Mouse (Mus musculus) right cerebral cortex, postnatal 36 days (tissue): ENCODE measurements around the gene Zfp771.

Source experiments
- DNase-seq, 2 experiments: peaks; one replicate each; pipeline ENCODE4 v3.0.0; 2022; ENCODE audit warnings: low spot score in 2 of 2, mixed read lengths in 1 of 2

Gene Zfp771

GRCm38 (mm10) chr7:127243870-127244657 lies at the start of gene Zfp771:
Gene Zfp771 (plus strand): TSS chr7:127244274.
- DNase-seq, result peak; percentile 90 to 91

- DNase-seq, result no peak
Observed at GRCm38 (mm10) chr7:127194633-127195029, 49.4 kb upstream of the Zfp771 start.

- peak; percentile 95 to 98 for DNase-seq
Observed at GRCm38 (mm10) chr7:127195544-127196295, 48.4 kb upstream of the Zfp771 start, which contains the start of gene Cd2bp2. Gene Cd2bp2 (minus strand): TSS chr7:127196050.

- DNase-seq, result no peak
Observed at GRCm38 (mm10) chr7:127196484-127196883, 47.6 kb upstream of the Zfp771 start.

- DNase-seq, result no peak
Observed at GRCm38 (mm10) chr7:127206606-127207005, 37.5 kb upstream of the Zfp771 start.

- DNase-seq, result no peak
Observed at GRCm38 (mm10) chr7:127207374-127208294, 36.4 kb upstream of the Zfp771 start.

GRCm38 (mm10) chr7:127208295-127208552 lies 35.9 kb upstream of the Zfp771 start, which contains the start of gene Tbc1d10b:
Gene Tbc1d10b (minus strand): TSS chr7:127208468.
- DNase-seq, result no peak

GRCm38 (mm10) chr7:127208553-127209438 lies 35.3 kb upstream of the Zfp771 start, which contains the start of gene Mylpf:
Gene Mylpf (plus strand): TSS chr7:127208890.
- peak; percentile 91 to 97 for DNase-seq

- no peak for DNase-seq
Observed at GRCm38 (mm10) chr7:127209851-127210250, 34.2 kb upstream of the Zfp771 start.

- DNase-seq, result no peak
Observed at GRCm38 (mm10) chr7:127210266-127210665, 33.8 kb upstream of the Zfp771 start.

- no peak for DNase-seq
Observed at GRCm38 (mm10) chr7:127211014-127211745, 32.9 kb upstream of the Zfp771 start.

- no peak for DNase-seq
Observed at GRCm38 (mm10) chr7:127212432-127213250, 31.4 kb upstream of the Zfp771 start.

- DNase-seq, result no peak
Observed at GRCm38 (mm10) chr7:127213485-127213884, 30.6 kb upstream of the Zfp771 start.

- no peak for DNase-seq
Observed at GRCm38 (mm10) chr7:127213930-127214329, 30.1 kb upstream of the Zfp771 start.

- no peak for DNase-seq
Observed at GRCm38 (mm10) chr7:127214521-127214920, 29.6 kb upstream of the Zfp771 start.

- DNase-seq, result no peak
Observed at GRCm38 (mm10) chr7:127214981-127215871, 28.8 kb upstream of the Zfp771 start.

GRCm38 (mm10) chr7:127216307-127216706 lies 27.8 kb upstream of the Zfp771 start:
- DNase-seq, result no peak

GRCm38 (mm10) chr7:127217475-127217874 lies 26.6 kb upstream of the Zfp771 start:
- DNase-seq, result no peak
